Mouse (Mus musculus): ENCODE measurements around the gene Srrm2. TPM values are rescaled to one million over a fixed set of nuclear protein-coding genes. Genes with fewer than 3 reads are reported as not detected.

Gene Srrm2
- polyA plus RNA-seq, 2 experiments from 2014 or later: 234 to 326 TPM

DNA sequence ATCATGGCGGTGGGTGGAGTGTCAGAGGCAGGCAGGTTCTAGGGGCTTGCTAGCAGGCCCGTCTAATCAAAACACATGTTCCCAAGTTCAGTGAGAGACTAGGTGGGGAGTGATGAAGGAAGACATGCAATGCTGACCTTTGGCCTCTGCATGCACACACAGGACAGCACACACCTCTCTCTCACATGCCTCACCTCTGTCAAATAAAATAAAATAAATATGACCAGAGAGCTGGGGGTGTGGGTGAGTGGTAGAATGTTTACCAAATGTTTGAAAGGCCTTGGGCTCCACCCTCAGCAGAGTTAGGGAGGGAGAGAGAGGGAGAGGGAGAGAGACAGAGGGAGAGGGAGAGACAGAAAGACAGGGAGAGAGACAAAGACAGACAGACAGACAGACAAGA lies 67.6 kb downstream of the Srrm2 start:
- no peak for ATAC-seq

DNA sequence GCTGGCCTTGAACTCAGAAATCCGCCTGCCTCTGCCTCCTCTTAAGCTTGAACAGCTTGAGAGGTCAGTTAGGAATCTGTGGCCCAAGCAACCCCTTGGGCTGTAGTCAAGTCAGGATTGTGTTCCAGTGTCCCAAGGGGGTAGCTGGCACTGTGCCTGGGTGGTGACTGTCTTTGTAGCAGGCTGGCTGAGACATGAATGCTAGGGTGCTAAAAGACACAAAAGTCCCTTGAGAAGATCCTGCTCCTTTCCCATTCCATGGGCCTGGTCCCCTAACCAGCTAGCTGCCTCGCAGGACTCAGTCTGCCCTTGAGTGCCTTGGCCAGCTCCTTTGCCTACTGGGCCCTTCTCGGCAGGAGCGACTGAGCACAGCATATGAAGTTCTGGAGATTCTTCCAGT lies 72.6 kb downstream of the Srrm2 start:
- ATAC-seq: no peak

- no peak for ATAC-seq
Observed at GRCm38 (mm10) chr17:23867756-23868155, 77.4 kb downstream of the Srrm2 start, which contains the start of gene Prss21. Gene Prss21 (plus strand): TSS chr17:23868056.

DNA sequence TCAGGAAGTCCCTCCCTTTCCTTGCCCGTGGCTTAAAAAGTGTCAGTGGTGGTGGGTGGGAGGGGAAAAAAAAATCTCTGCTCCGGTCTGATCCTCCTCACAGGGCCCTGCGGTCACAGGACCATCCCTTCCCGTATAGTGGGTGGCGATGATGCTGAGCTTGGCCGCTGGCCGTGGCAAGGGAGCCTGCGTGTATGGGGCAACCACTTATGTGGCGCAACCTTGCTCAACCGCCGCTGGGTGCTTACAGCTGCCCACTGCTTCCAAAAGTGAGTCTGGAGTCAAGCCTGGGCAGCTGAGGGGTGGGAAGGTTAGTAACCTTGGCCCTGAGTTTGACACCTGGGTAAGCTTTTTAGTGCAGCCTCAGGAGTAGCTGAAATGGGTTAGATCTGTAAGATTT lies 78.2 kb downstream of the Srrm2 start:
- no peak for ATAC-seq

Other genes with a start within 250 kb of the Srrm2 start
- 1 to 10 TPM; 4.3 to 4.9 TPM for gene Zfp213, start 226.3 kb upstream of the Srrm2 start, polyA plus RNA-seq (2017; shearing (Covaris generic))
- not detected for gene Zfp13, start 191.0 kb upstream of the Srrm2 start, polyA plus RNA-seq (2017; shearing (Covaris generic))
- gene Zscan10, start 189.7 kb upstream of the Srrm2 start, polyA plus RNA-seq (2017; shearing (Covaris generic)): 1 to 10 TPM; 1.3 to 3.4 TPM
- gene Mmp25, start 145.3 kb upstream of the Srrm2 start, polyA plus RNA-seq (2017; shearing (Covaris generic)): 1 to 10 TPM; 1.0 to 2.0 TPM
- gene Bicdl2, start 130.0 kb upstream of the Srrm2 start, polyA plus RNA-seq (2017; shearing (Covaris generic)): under 1 TPM in 1 of 2 experiments, not detected in 1; 0.49 TPM
- 10 to 100 TPM; 62.9 to 71.5 TPM for gene Hcfc1r1, start 116.9 kb upstream of the Srrm2 start, polyA plus RNA-seq (2017; shearing (Covaris generic))
- 10 to 100 TPM; 35.6 to 37.7 TPM for gene Thoc6, start 116.7 kb upstream of the Srrm2 start, polyA plus RNA-seq (2017; shearing (Covaris generic))
- gene Tnfrsf12a, start 113.1 kb upstream of the Srrm2 start, polyA plus RNA-seq (2017; shearing (Covaris generic)): 1 to 10 TPM; 5.6 to 6.5 TPM
- gene Cldn6, start 111.3 kb upstream of the Srrm2 start, polyA plus RNA-seq (2017; shearing (Covaris generic)): not detected
- gene Cldn9, start 106.5 kb upstream of the Srrm2 start, polyA plus RNA-seq (2017; shearing (Covaris generic)): not detected
- not detected for gene 1520401A03Rik, start 67.7 kb upstream of the Srrm2 start, polyA plus RNA-seq (2017; shearing (Covaris generic))
- gene Pkmyt1, start 64.2 kb upstream of the Srrm2 start, polyA plus RNA-seq (2017; shearing (Covaris generic)): 10 to 100 TPM; 12.2 to 13.0 TPM
- gene Paqr4, start 49.7 kb upstream of the Srrm2 start, polyA plus RNA-seq (2017; shearing (Covaris generic)): 1 to 10 TPM in 1 of 2 experiments, under 1 TPM in 1; 0.91 to 2.7 TPM
- 1 to 10 TPM in 1 of 2 experiments, under 1 TPM in 1; 0.71 to 1.2 TPM for gene Kremen2, start 44.7 kb upstream of the Srrm2 start, polyA plus RNA-seq (2017; shearing (Covaris generic))
- gene Flywch1, start 18.9 kb upstream of the Srrm2 start, polyA plus RNA-seq (2017; shearing (Covaris generic)): 10 to 100 TPM; 13.2 to 13.3 TPM
- 1 to 10 TPM; 2.2 to 3.2 TPM for gene Flywch2, start 4.5 kb upstream of the Srrm2 start, polyA plus RNA-seq (2017; shearing (Covaris generic))
- gene Elob, start 38.6 kb downstream of the Srrm2 start, polyA plus RNA-seq (2017; shearing (Covaris generic)): 100 to 1,000 TPM; 686 to 746 TPM
- 1 to 10 TPM; 1.1 to 2.4 TPM for gene Prss33, start 45.5 kb downstream of the Srrm2 start, polyA plus RNA-seq (2017; shearing (Covaris generic))
- gene Prss32, start 53.3 kb downstream of the Srrm2 start, polyA plus RNA-seq (2017; shearing (Covaris generic)): 1 to 10 TPM in 1 of 2 experiments, not detected in 1; 2.6 TPM
- gene Prss41, start 53.6 kb downstream of the Srrm2 start, polyA plus RNA-seq (2017; shearing (Covaris generic)): 10 to 100 TPM in 1 of 2 experiments, 1 to 10 TPM in 1; 6.4 to 10.5 TPM
- gene Prss21, start 77.5 kb downstream of the Srrm2 start, polyA plus RNA-seq (2017; shearing (Covaris generic)): not detected
- not detected for gene Dcpp1, start 90.3 kb downstream of the Srrm2 start, polyA plus RNA-seq (2017; shearing (Covaris generic))
- not detected for gene Dcpp2, start 90.3 kb downstream of the Srrm2 start, polyA plus RNA-seq (2017; shearing (Covaris generic))
- gene Dcpp3, start 126.9 kb downstream of the Srrm2 start, polyA plus RNA-seq (2017; shearing (Covaris generic)): not detected
- not detected for gene Sbp, start 151.1 kb downstream of the Srrm2 start, polyA plus RNA-seq (2017; shearing (Covaris generic))
- not detected for gene Sbpl, start 164.7 kb downstream of the Srrm2 start, polyA plus RNA-seq (2017; shearing (Covaris generic))
- gene Prss30, start 190.0 kb downstream of the Srrm2 start, polyA plus RNA-seq (2017; shearing (Covaris generic)): under 1 TPM in 1 of 2 experiments, not detected in 1; 0.73 TPM
- gene Prss22, start 207.6 kb downstream of the Srrm2 start, polyA plus RNA-seq (2017; shearing (Covaris generic)): not detected
- not detected for gene Prss27, start 247.6 kb downstream of the Srrm2 start, polyA plus RNA-seq (2017; shearing (Covaris generic))